Comparison of ENCODE assay signal across 23 mouse cellular contexts in the genomic region with DNA sequence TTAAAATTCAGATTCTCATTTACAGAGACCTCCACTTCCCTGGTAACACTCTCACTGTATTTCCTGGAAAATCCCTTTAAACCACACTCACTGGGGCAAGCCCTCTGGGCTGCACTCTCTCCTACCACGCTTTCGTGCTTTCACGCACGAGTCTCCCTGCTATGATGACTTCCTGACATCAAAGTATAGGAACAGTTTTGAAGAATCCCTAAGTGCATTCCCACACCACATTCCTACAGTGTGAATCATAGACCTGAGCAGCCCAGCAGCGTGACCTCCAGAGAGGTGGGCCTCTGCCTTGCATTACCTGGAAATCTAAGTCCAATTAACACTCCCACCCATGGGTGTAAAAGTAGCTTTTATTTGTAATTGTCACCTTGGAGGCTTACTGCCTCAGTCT. TPM values are rescaled to one million over a fixed set of nuclear protein-coding genes. Genes with fewer than 3 reads are reported as not detected.
DNase-seq lines count a peak whose midpoint lies in the region; ATAC-seq and TF ChIP-seq lines count a peak whose summit lies in the region.
"Had no signal": no experiment of that assay in that cellular context is flagged by ENCODE, and none has a peak within 500 bp of the region (broad histone marks: within the 10 kb centered on the region; RNA-seq: fewer than 3 reads in every experiment).

No protein-coding gene starts in this region.

- H3K36me3 ChIP-seq in kidney, postnatal 0 days (ENCODE audit: insufficient read depth, low read length): no peaks in the 10 kb centered on the region
- H3K36me3 ChIP-seq in kidney, adult 2 months (ENCODE audit: control insufficient read depth, insufficient read depth, low read length): no peaks in the 10 kb centered on the region
- no peaks in the 10 kb centered on the region for H3K36me3 ChIP-seq in limb, embryonic 10.5 days
- H3K36me3 ChIP-seq: embryonic facial prominence, embryonic 10.5 days; embryonic facial prominence, embryonic 12.5 days; forebrain, embryonic 15.5 days; G1E had no signal

- H3K27me3 ChIP-seq in kidney, postnatal 0 days (ENCODE audit: insufficient read depth, low read length): no peaks in the 10 kb centered on the region
- H3K27me3 ChIP-seq in kidney, adult 2 months (replicated peaks; ENCODE audit: control insufficient read depth, insufficient read depth, low read length): no peaks in the 10 kb centered on the region
- no peaks in the 10 kb centered on the region for H3K27me3 ChIP-seq in limb, embryonic 10.5 days (ENCODE audit: low read depth, poor library complexity, severe bottlenecking)
- H3K27me3 ChIP-seq: embryonic facial prominence, embryonic 12.5 days; forebrain, embryonic 13.5 days had no signal

- DNase-seq in kidney, postnatal 0 days (ENCODE audit: low spot score): no peak
- no peak for DNase-seq in kidney, adult 2 months
- peak; percentile 52 for DNase-seq in 3T3-L1 (ENCODE audit: low read depth, low spot score)
- DNase-seq in R1 (ENCODE audit: low read depth, low spot score): peak; percentile 70
- no peak for DNase-seq in c-Kit-positive CD71-positive TER-119-positive erythroid progenitor cells, embryonic 14.5 days (ENCODE audit: low spot score)
- no peak for DNase-seq in limb, embryonic 10.5 days (ENCODE audit: low spot score)
- DNase-seq: adrenal gland, adult 2 months; adrenal gland, postnatal 10 days; adrenal gland, postnatal 25 days; B cell, adult 2 months; cerebellum, adult 11-12 months; cerebellum, adult 2 months; cerebellum, adult 9-10 months; cerebellum, postnatal 10 days; cerebellum, postnatal 25 days; forebrain, postnatal 0 days had no signal

- 28% methylated on average over 5 of the region's 5 CpGs for WGBS in kidney, postnatal 0 days
- WGBS in kidney, adult 2 months: 30% methylated on average over 5 of the region's 5 CpGs
- 50% methylated on average over 5 of the region's 5 CpGs for WGBS in limb, embryonic 10.5 days

- no peak overlapping the region for H3K9ac ChIP-seq in kidney, postnatal 0 days (ENCODE audit: low read depth, low read length)
- H3K9ac ChIP-seq: embryonic facial prominence, embryonic 12.5 days; forebrain, embryonic 13.5 days; forebrain, embryonic 15.5 days; forebrain, postnatal 0 days had no signal

- H3K9me3 ChIP-seq in kidney, postnatal 0 days (replicated peaks; ENCODE audit: low read length): no peaks in the 10 kb centered on the region
- no peaks in the 10 kb centered on the region for H3K9me3 ChIP-seq in limb, embryonic 10.5 days (replicated peaks)
- H3K9me3 ChIP-seq: embryonic facial prominence, embryonic 10.5 days; embryonic facial prominence, embryonic 12.5 days; forebrain, embryonic 13.5 days; forebrain, embryonic 15.5 days; G1E had no signal

- H3K4me3 ChIP-seq in kidney, postnatal 0 days (replicated peaks; ENCODE audit: low read depth, low read length): no peak overlapping the region
- no peak overlapping the region for H3K4me3 ChIP-seq in kidney, adult 2 months (ENCODE audit: insufficient read depth, low read depth, low read length)
- H3K4me3 ChIP-seq in limb, embryonic 10.5 days: no peak overlapping the region
- H3K4me3 ChIP-seq: embryonic facial prominence, embryonic 10.5 days; embryonic facial prominence, embryonic 12.5 days; forebrain, embryonic 13.5 days; forebrain, embryonic 15.5 days had no signal

- no peaks in the 10 kb centered on the region for H3K4me1 ChIP-seq in kidney, postnatal 0 days (replicated peaks; ENCODE audit: insufficient read depth, low read length)
- H3K4me1 ChIP-seq in kidney, adult 2 months (ENCODE audit: control insufficient read depth, insufficient read depth, low read length): no peaks in the 10 kb centered on the region
- no peaks in the 10 kb centered on the region for H3K4me1 ChIP-seq in limb, embryonic 10.5 days
- H3K4me1 ChIP-seq: embryonic facial prominence, embryonic 10.5 days; embryonic facial prominence, embryonic 12.5 days; forebrain, embryonic 13.5 days; forebrain, embryonic 15.5 days had no signal

- ATAC-seq in kidney, postnatal 0 days (replicated peaks; ENCODE audit: low FRiP score, low read depth): peak; percentile 49; the same call in 1 of the 2 replicates
- ATAC-seq: CD4-positive, CD25-positive, alpha-beta regulatory T cell, adult 4 months; forebrain, embryonic 13.5 days; forebrain, embryonic 15.5 days; forebrain, postnatal 0 days; Patski had no signal

- TF ChIP-seq CTCF in kidney, postnatal 0 days (IDR thresholded peaks at IDR 0.05; ENCODE audit: low read depth): no peak
- TF ChIP-seq CTCF in kidney, adult 2 months (conservative IDR thresholded peaks at IDR 0.05; ENCODE audit: insufficient read depth, insufficient read length, low read depth, low read length): no peak

- no peak for TF ChIP-seq POLR2A in kidney, adult 2 months (IDR thresholded peaks at IDR 0.05; ENCODE audit: low read depth, low read length)

- H3K4me2 ChIP-seq in kidney, postnatal 0 days (ENCODE audit: low read length): no peak overlapping the region
- H3K4me2 ChIP-seq: embryonic facial prominence, embryonic 12.5 days; forebrain, embryonic 13.5 days; forebrain, embryonic 15.5 days had no signal

- no peak overlapping the region for H3K27ac ChIP-seq in kidney, postnatal 0 days
- H3K27ac ChIP-seq in kidney, adult 2 months (ENCODE audit: insufficient read depth, low read depth, low read length): no peak overlapping the region
- H3K27ac ChIP-seq in limb, embryonic 10.5 days: no peak overlapping the region
- H3K27ac ChIP-seq: embryonic facial prominence, embryonic 10.5 days; embryonic facial prominence, embryonic 12.5 days; forebrain, embryonic 13.5 days; forebrain, embryonic 15.5 days had no signal

RNA-seq across cellular contexts. Expression of gene Chchd4, which starts 18.8 kb away (rescaled TPM):
- 28.0 and 29.2 TPM in 2 replicates for polyA plus RNA-seq in kidney, postnatal 0 days (2015; fragmentation: Nextera tagmentation; extraction: Ambion mirVana)
- polyA plus RNA-seq in kidney, adult 2 months (2012; rRNA removed): 12.7 and 16.0 TPM in 2 replicates
- 32.8 and 44.9 TPM in 2 replicates for polyA plus RNA-seq in limb, embryonic 10.5 days (2016; fragmentation: Nextera tagmentation; extraction: Ambion mirVana)

RNA-seq across cellular contexts. Expression of gene Tmem43, which starts 19.0 kb away (rescaled TPM):
- polyA plus RNA-seq in kidney, postnatal 0 days (2015; fragmentation: Nextera tagmentation; extraction: Ambion mirVana): 34.5 and 39.6 TPM in 2 replicates
- 27.5 and 30.2 TPM in 2 replicates for polyA plus RNA-seq in kidney, adult 2 months (2012; rRNA removed)
- 60.3 and 60.4 TPM in 2 replicates for polyA plus RNA-seq in limb, embryonic 10.5 days (2016; fragmentation: Nextera tagmentation; extraction: Ambion mirVana)

RNA-seq across cellular contexts. Expression of gene Wnt7a, which starts 43.4 kb away (rescaled TPM):
- polyA plus RNA-seq in kidney, postnatal 0 days (2015; fragmentation: Nextera tagmentation; extraction: Ambion mirVana): 0.04 and 0.13 TPM in 2 replicates
- 0.03 and 0.05 TPM in 2 replicates for polyA plus RNA-seq in kidney, adult 2 months (2012; rRNA removed)
- polyA plus RNA-seq in limb, embryonic 10.5 days (2016; fragmentation: Nextera tagmentation; extraction: Ambion mirVana): 5.0 and 8.4 TPM in 2 replicates
- polyA plus RNA-seq: adrenal gland, adult 2 months; CD4-positive, CD25-positive, alpha-beta regulatory T cell, adult 4 months; G1E had no signal

Comparison
In these comparisons a context has a peak if more than half of its experiments do, and no peak if none do; other contexts are left out.
1. DNase-seq: peak in 3T3-L1 (single experiment) and R1 (single experiment); none in kidney, postnatal 0 days (single experiment), kidney, adult 2 months (single experiment), c-Kit-positive CD71-positive TER-119-positive erythroid progenitor cells, embryonic 14.5 days (single experiment) and limb, embryonic 10.5 days (single experiment).